Mouse (Mus musculus): ENCODE data around the gene Ccdc170. TPM values are rescaled to one million over a fixed set of nuclear protein-coding genes. Genes with fewer than 3 reads are reported as not detected.
"Not testable (repeated sequence)": the region's sequence is repeated elsewhere in the genome, so short reads cannot be mapped to it uniquely, and the experiment has no call there.

The Ccdc170 gene
- polyA plus RNA-seq, 1 experiment from 2014 or later = not detected

GRCm38 (mm10) chr10:4601612-4602011, 119.3 kb downstream of the Ccdc170 start:
- not testable (repeated sequence) for H3K27ac ChIP-seq; H3K4me2 ChIP-seq; H3K4me3 ChIP-seq; ATAC-seq (replicated peaks; ENCODE audit: insufficient number of reproducible peaks, insufficient read depth, low FRiP score, low read depth); H3K4me1 ChIP-seq (replicated peaks); H3K27me3 ChIP-seq; H3K36me3 ChIP-seq; H3K9ac ChIP-seq; H3K9me3 ChIP-seq (replicated peaks)

GRCm38 (mm10) chr10:4602466-4602865, 120.2 kb downstream of the Ccdc170 start:
- no peak for ATAC-seq (replicated peaks; ENCODE audit: insufficient number of reproducible peaks, insufficient read depth, low FRiP score, low read depth)

GRCm38 (mm10) chr10:4604527-4605209, 122.4 kb downstream of the Ccdc170 start:
- Histone ChIP-seq H3K9me3 (replicated peaks) (no peaks in the 10 kb centered on the region), H3K4me2 (no peak overlapping the region), H3K4me3 (no peak overlapping the region), H3K4me1 (replicated peaks) (no peaks in the 10 kb centered on the region), H3K27me3 (no peaks in the 10 kb centered on the region), H3K36me3 (no peaks in the 10 kb centered on the region), H3K27ac (no peak overlapping the region), H3K9ac (no peak overlapping the region)
- 76% methylated on average over 4 of the region's 4 CpGs for WGBS
- ATAC-seq (replicated peaks; ENCODE audit: insufficient number of reproducible peaks, insufficient read depth, low FRiP score, low read depth) = no peak

More at GRCm38 (mm10) chr10:4602466-4602865, 120.2 kb downstream of the Ccdc170 start:
- no peak overlapping the region for H3K4me2 ChIP-seq
- H3K4me3 ChIP-seq = no peak overlapping the region
- no peaks in the 10 kb centered on the region for H3K27me3 ChIP-seq
- no peaks in the 10 kb centered on the region for H3K4me1 ChIP-seq (replicated peaks)
- 77% methylated on average over 4 of the region's 4 CpGs for WGBS
- H3K9me3 ChIP-seq (replicated peaks) = no peaks in the 10 kb centered on the region
- H3K36me3 ChIP-seq = no peaks in the 10 kb centered on the region
- H3K9ac ChIP-seq = no peak overlapping the region
- no peak overlapping the region for H3K27ac ChIP-seq

- ATAC-seq (replicated peaks; ENCODE audit: insufficient number of reproducible peaks, insufficient read depth, low FRiP score, low read depth) = no peak
- Histone ChIP-seq H3K4me2 (no peak overlapping the region), H3K9me3 (replicated peaks) (no peaks in the 10 kb centered on the region), H3K9ac (no peak overlapping the region), H3K4me3 (no peak overlapping the region), H3K27me3 (no peaks in the 10 kb centered on the region), H3K27ac (no peak overlapping the region), H3K36me3 (no peaks in the 10 kb centered on the region), H3K4me1 (replicated peaks) (no peaks in the 10 kb centered on the region)
- WGBS = 72% methylated on average over 2 of the region's 2 CpGs
Observed at GRCm38 (mm10) chr10:4610234-4610633, 127.9 kb downstream of the Ccdc170 start.

GRCm38 (mm10) chr10:4611386-4612155, 129.3 kb downstream of the Ccdc170 start, which contains the start of gene Esr1:
Gene Esr1, plus strand, starts transcription at chr10:4611593.
- Histone ChIP-seq H3K27ac (no peak within 1 kb of the TSS), H3K4me2 (peak within 1 kb of the TSS; percentile 58), H3K36me3 (no peaks in the 10 kb centered on the region), H3K4me1 (replicated peaks) (no peaks in the 10 kb centered on the region), H3K9me3 (replicated peaks) (no peaks in the 10 kb centered on the region), H3K27me3 (no peaks in the 10 kb centered on the region), H3K4me3 (peak within 1 kb of the TSS; percentile 40), H3K9ac (0 out of 2 replicates have a peak within 1 kb of the TSS, but pooled peaks have one; percentile 35)
- WGBS = 39% methylated on average over 13 of the region's 13 CpGs
- ATAC-seq (replicated peaks; ENCODE audit: insufficient number of reproducible peaks, insufficient read depth, low FRiP score, low read depth) = no peak

Other genes starting within 250 kb of the Ccdc170 start
- 38.4 and 54.9 TPM in 2 replicates for gene Akap12, start 216.1 kb upstream of the Ccdc170 start, polyA plus RNA-seq (2015; fragmentation: Nextera tagmentation; extraction: Ambion mirVana)
- gene Zbtb2, start 94.4 kb upstream of the Ccdc170 start, polyA plus RNA-seq (2015; fragmentation: Nextera tagmentation; extraction: Ambion mirVana) = 7.8 and 9.8 TPM in 2 replicates
- 93.3 and 93.4 TPM in 2 replicates for gene Rmnd1, start 50.1 kb upstream of the Ccdc170 start, polyA plus RNA-seq (2015; fragmentation: Nextera tagmentation; extraction: Ambion mirVana)
- 14.0 and 14.6 TPM in 2 replicates for gene Armt1, start 50.0 kb upstream of the Ccdc170 start, polyA plus RNA-seq (2015; fragmentation: Nextera tagmentation; extraction: Ambion mirVana)
- gene Esr1, start 129.1 kb downstream of the Ccdc170 start, polyA plus RNA-seq (2015; fragmentation: Nextera tagmentation; extraction: Ambion mirVana) = 0.43 and 0.58 TPM in 2 replicates